Mouse (Mus musculus): Measurements from ENCODE around the gene Skap1.

GRCm38 (mm10) chr11:96743891-96744290 lies 279.5 kb downstream of the Skap1 start:
- TF ChIP-seq CTCF (IDR thresholded peaks at IDR 0.05) (no peak), POLR2A (IDR thresholded peaks at IDR 0.05; ENCODE audit: insufficient read depth, low read depth, low read length) (no peak), EP300 (IDR thresholded peaks at IDR 0.05; ENCODE audit: insufficient read depth, low read depth, low read length) (no peak)
